Mouse (Mus musculus) left cerebral cortex, postnatal 14 days (tissue): ENCODE data around the gene Psmb1. TPM values are rescaled to one million over a fixed set of nuclear protein-coding genes. Genes with fewer than 3 reads are reported as not detected.
"Not testable (repeated sequence)": the region's sequence is repeated elsewhere in the genome, so short reads cannot be mapped to it uniquely, and the experiment has no call there.

Source experiments
- DNase-seq, 2 experiments: peaks; one replicate each; pipeline ENCODE4 v3.0.0; 2021 to 2022; ENCODE audit warnings: low spot score in 2 of 2, mixed read lengths in 1 of 2
- intact Hi-C: fragments of 180-260 bp; cut with DNase I; formaldehyde crosslinking; loops from one replicate; pipeline ENCODE4 v1.15.1; 2025
- total RNA-seq, 2 experiments: library from RNA; stranded (reverse); gene quantifications; 2 replicates each; pipeline ENCODE4 v1.2.3; 2021

The Psmb1 gene
- total RNA-seq, 2 experiments from 2014 or later, result 124 to 125 TPM

- intact Hi-C loops, result no loop called here
- no peak for DNase-seq
Measured at GRCm38 (mm10) chr17:15490542-15490941, 9.0 kb downstream of the Psmb1 start.

- intact Hi-C loops, result no loop called here
- no peak for DNase-seq
Measured at GRCm38 (mm10) chr17:15472671-15473070, 26.9 kb downstream of the Psmb1 start.

- peak; percentile 64 to 75 for DNase-seq
- intact Hi-C loops, result loop anchor here (2.0 to 5.0 kb wide), 2 partner anchors 90 to 403 kb away; partner anchors contain the start of gene Dll1
Measured at GRCm38 (mm10) chr17:15467669-15468068, 31.9 kb downstream of the Psmb1 start.

- DNase-seq, result no peak
- intact Hi-C loops, result no loop called here
Measured at GRCm38 (mm10) chr17:15461921-15462495, 37.5 kb downstream of the Psmb1 start.

GRCm38 (mm10) chr17:15459761-15460160, 39.8 kb downstream of the Psmb1 start:
- intact Hi-C loops, result no loop called here
- DNase-seq, result no peak

- DNase-seq, result no peak
- intact Hi-C loops, result no loop called here
Measured at GRCm38 (mm10) chr17:15456595-15456994, 43.0 kb downstream of the Psmb1 start.

GRCm38 (mm10) chr17:15455203-15455602, 44.3 kb downstream of the Psmb1 start:
- no peak for DNase-seq
- intact Hi-C loops, result no loop called here

GRCm38 (mm10) chr17:15449606-15450005, 49.9 kb downstream of the Psmb1 start:
- DNase-seq, result no peak
- intact Hi-C loops, result no loop called here

GRCm38 (mm10) chr17:15449144-15449543, 50.4 kb downstream of the Psmb1 start:
- intact Hi-C loops, DNase-seq: not testable (repeated sequence)

GRCm38 (mm10) chr17:15447831-15448230, 51.7 kb downstream of the Psmb1 start:
- intact Hi-C loops, result no loop called here

GRCm38 (mm10) chr17:15445421-15445820, 54.1 kb downstream of the Psmb1 start:
- DNase-seq, result no peak
- intact Hi-C loops, result no loop called here

More at GRCm38 (mm10) chr17:15447831-15448230, 51.7 kb downstream of the Psmb1 start:
- DNase-seq, result no peak

GRCm38 (mm10) chr17:15440463-15441121, 59.0 kb downstream of the Psmb1 start:
- peak; percentile 28 to 41 for DNase-seq

GRCm38 (mm10) chr17:15440067-15440462, 59.5 kb downstream of the Psmb1 start:
- intact Hi-C loops, result no loop called here
- DNase-seq, result no peak

More at GRCm38 (mm10) chr17:15440463-15441121, 59.0 kb downstream of the Psmb1 start:
- intact Hi-C loops, result no loop called here

GRCm38 (mm10) chr17:15434748-15435147, 64.8 kb downstream of the Psmb1 start:
- intact Hi-C loops, result no loop called here

GRCm38 (mm10) chr17:15432036-15432435, 67.5 kb downstream of the Psmb1 start:
- DNase-seq, result no peak
- intact Hi-C loops, result no loop called here

More at GRCm38 (mm10) chr17:15434748-15435147, 64.8 kb downstream of the Psmb1 start:
- DNase-seq, result no peak

- intact Hi-C loops, result no loop called here
- no peak for DNase-seq
Measured at GRCm38 (mm10) chr17:15431551-15431950, 68.0 kb downstream of the Psmb1 start.

- intact Hi-C loops, result no loop called here
- DNase-seq, result no peak
Measured at GRCm38 (mm10) chr17:15431021-15431514, 68.5 kb downstream of the Psmb1 start.

GRCm38 (mm10) chr17:15429937-15430336, 69.6 kb downstream of the Psmb1 start:
- intact Hi-C loops, result no loop called here
- no peak for DNase-seq

- intact Hi-C loops, result no loop called here
- DNase-seq, result no peak
Measured at GRCm38 (mm10) chr17:15429451-15429850, 70.1 kb downstream of the Psmb1 start.

GRCm38 (mm10) chr17:15425931-15426330, 73.6 kb downstream of the Psmb1 start:
- DNase-seq, result no peak
- intact Hi-C loops, result no loop called here
